Mouse (Mus musculus) limb, embryonic 12.5 days (tissue): ENCODE data around the gene Acss2. TPM values are rescaled to one million over a fixed set of nuclear protein-coding genes. Genes with fewer than 3 reads are reported as not detected.
A peak's percentile ranks its signal among the peaks of the same experiment; 100 is the strongest.
"Not testable (repeated sequence)": the region's sequence is repeated elsewhere in the genome, so short reads cannot be mapped to it uniquely, and the experiment has no call there.

ENCODE experiments used
- ATAC-seq: fragments of 200-750 bp; cut with Nextera tagmentation; 2 replicates; pipeline ENCODE4 v1.8.0; 2017; ENCODE audit warnings: low read depth, moderate TSS enrichment; ENCODE audit not compliant: insufficient number of reproducible peaks, insufficient read depth, low FRiP score, low TSS enrichment
- H3K27ac ChIP-seq: fragments of 300-500 bp; sonication (generic); 2 replicates; pipeline ENCODE4 v1.5.1; 2016; ENCODE audit warnings: mild to moderate bottlenecking, moderate library complexity
- H3K27me3 ChIP-seq: fragments of 300-500 bp; sonication (generic); 2 replicates; pipeline ENCODE4 v1.6.1; 2016; ENCODE audit warnings: mild to moderate bottlenecking, moderate library complexity
- H3K36me3 ChIP-seq: fragments of 300-500 bp; sonication (generic); 2 replicates; pipeline ENCODE4 v1.6.1; 2016; ENCODE audit warnings: mild to moderate bottlenecking, moderate library complexity
- H3K4me1 ChIP-seq: fragments of 300-500 bp; sonication (generic); replicated peaks from 2 replicates; pipeline ENCODE4 v1.6.1; 2016
- H3K4me2 ChIP-seq: fragments of 300-500 bp; sonication (generic); 2 replicates; pipeline ENCODE4 v1.6.1; 2016; ENCODE audit warnings: mild to moderate bottlenecking, moderate library complexity
- H3K4me3 ChIP-seq: fragments of 300-500 bp; sonication (generic); replicated peaks from 2 replicates; pipeline ENCODE4 v1.5.1; 2016; ENCODE audit warnings: mild to moderate bottlenecking
- H3K9ac ChIP-seq: fragments of 300-500 bp; sonication (generic); replicated peaks from 2 replicates; pipeline ENCODE4 v1.6.1; 2016; ENCODE audit warnings: mild to moderate bottlenecking, moderate library complexity
- H3K9me3 ChIP-seq: fragments of 300-500 bp; sonication (generic); 2 replicates; pipeline ENCODE4 v1.6.1; 2016; ENCODE audit warnings: mild to moderate bottlenecking, moderate library complexity
- whole genome bisulfite sequencing: fragments of 180-500 bp; shearing (Covaris S2); methylation state at CpG from one replicate; pipeline ENCODE4 v1.1.7; 2016; 5-methylcytosine and 5-hydroxymethylcytosine counted together
- polyA plus RNA-seq: library from polyadenylated mRNA; unstranded; fragments of >200 nt; fragmentation: Nextera tagmentation; extraction: Ambion mirVana; gene quantifications from 2 replicates; pipeline ENCODE4 v1.2.1, GENCODE M21; 2016

The Acss2 gene
- polyA plus RNA-seq, 1 experiment from 2014 or later, result 12.1 TPM

DNA sequence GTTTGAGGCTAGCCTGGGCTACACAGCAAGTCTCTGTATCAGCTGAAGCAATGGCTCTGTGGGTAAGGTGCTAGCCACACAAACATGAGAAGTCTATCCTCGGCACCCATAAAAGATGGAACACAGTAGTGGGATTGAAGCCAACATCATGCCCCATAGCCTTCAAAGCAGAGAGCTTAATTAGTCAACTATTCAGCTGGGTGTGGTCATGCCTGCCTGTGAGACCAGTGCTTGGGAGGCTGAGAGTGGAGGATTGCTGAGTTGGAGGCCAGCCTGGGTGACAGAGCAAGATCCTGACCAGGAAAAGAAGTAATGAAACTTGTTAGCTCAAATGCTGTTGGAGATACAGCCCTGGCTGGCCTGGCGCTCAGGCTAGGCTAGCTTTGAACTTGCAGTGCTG is 73.1 kb downstream of the Acss2 start:
- H3K9me3 ChIP-seq, result no peaks in the 10 kb centered on the region
- no peak overlapping the region for H3K9ac ChIP-seq
- 0 out of 2 replicates have a peak overlapping the region, but pooled peaks have one; percentile 69 for H3K4me2 ChIP-seq
- WGBS, result 93% methylated on average over 2 of the region's 2 CpGs
- 0 out of 2 replicates have a peak, but pooled peaks cover 6% of the 10 kb centered on the region for H3K27me3 ChIP-seq
- no peak for ATAC-seq
- peaks cover 7% of the 10 kb centered on the region; the same call in 1 of the 2 replicates for H3K4me1 ChIP-seq
- H3K36me3 ChIP-seq, result no peaks in the 10 kb centered on the region
- no peak overlapping the region for H3K27ac ChIP-seq
- no peak overlapping the region for H3K4me3 ChIP-seq

DNA sequence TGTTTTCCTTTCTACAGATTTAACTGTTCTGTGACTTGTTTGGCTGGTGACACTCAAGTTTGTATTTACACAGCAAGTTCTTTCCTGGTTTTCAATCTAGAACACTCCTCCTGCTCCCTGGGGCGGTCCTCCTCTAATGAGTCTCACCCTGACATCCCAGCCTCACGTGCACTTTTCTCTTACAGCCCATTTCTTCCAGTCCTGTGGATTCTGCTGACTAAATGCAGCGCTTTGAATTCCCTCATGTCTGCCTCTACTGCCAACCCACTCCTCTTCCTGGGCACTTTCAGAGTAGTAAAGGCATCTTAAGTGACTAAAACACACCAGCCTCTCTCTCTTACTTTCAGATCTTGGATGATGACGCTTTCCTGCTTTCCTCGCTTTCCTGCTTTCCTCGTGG is 73.9 kb downstream of the Acss2 start:
- Histone ChIP-seq H3K4me3 (peak overlapping the region; percentile 57), H3K4me1 (peaks cover 7% of the 10 kb centered on the region; the same call in 1 of the 2 replicates), H3K27me3 (0 out of 2 replicates have a peak, but pooled peaks cover 7% of the 10 kb centered on the region), H3K9ac (peak overlapping the region; percentile 74), H3K4me2 (peak overlapping the region; percentile 69), H3K27ac (peak overlapping the region; percentile 87; the same call in 1 of the 2 replicates), H3K9me3 (no peaks in the 10 kb centered on the region), H3K36me3 (no peaks in the 10 kb centered on the region)
- no peak for ATAC-seq
- WGBS, result 9% methylated on average over 6 of the region's 6 CpGs

DNA sequence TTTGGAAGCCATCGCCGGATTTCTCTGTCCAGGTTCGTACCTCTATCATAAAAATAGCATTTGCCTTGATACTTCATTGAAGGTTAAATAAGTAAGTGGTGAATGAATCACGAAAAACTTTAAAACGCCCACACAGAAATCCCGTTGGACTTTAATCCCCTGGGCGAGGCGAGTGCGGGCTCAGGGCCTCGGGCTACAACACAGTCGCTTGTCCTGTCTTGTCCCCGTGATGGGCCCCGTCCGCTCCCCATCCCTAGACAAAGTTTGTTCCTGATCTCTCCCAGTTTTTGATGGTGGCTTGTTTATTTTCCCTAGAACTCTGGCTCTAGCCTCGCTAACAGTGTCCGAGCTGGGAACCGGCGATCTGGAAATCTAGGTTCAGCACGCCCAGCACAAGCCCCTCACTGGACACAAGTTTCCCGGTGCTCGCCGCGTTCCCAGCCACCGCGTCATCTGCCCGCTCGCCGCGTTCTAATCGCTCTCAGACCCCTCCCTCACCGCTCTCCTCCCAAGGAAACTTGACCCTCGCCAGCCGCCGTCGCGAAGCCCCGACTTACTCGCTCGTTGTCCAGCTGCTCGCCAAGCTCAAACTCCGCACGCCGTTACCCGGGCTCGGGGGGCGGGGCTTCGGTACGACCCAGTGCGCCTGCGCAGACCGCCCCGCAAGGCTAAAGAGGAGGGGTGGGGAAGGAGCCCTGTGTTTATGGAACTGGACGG is 74.5 kb downstream of the Acss2 start, which contains the start of gene Gss:
Gss (minus strand) TSS at position 674 of the 717 bp plus-strand sequence.
- Histone ChIP-seq H3K9me3 (no peaks in the 10 kb centered on the region), H3K9ac (peak within 1 kb of the TSS; percentile 74), H3K27ac (peak within 1 kb of the TSS; percentile 87), H3K36me3 (no peaks in the 10 kb centered on the region), H3K4me3 (peak within 1 kb of the TSS; percentile 57), H3K27me3 (0 out of 2 replicates have a peak, but pooled peaks cover 7% of the 10 kb centered on the region), H3K4me2 (peak within 1 kb of the TSS; percentile 69), H3K4me1 (peaks cover 7% of the 10 kb centered on the region; the same call in 1 of the 2 replicates)
- WGBS, result under 1% methylated on average over 53 of the region's 53 CpGs
- ATAC-seq, result peak; percentile 86

DNA sequence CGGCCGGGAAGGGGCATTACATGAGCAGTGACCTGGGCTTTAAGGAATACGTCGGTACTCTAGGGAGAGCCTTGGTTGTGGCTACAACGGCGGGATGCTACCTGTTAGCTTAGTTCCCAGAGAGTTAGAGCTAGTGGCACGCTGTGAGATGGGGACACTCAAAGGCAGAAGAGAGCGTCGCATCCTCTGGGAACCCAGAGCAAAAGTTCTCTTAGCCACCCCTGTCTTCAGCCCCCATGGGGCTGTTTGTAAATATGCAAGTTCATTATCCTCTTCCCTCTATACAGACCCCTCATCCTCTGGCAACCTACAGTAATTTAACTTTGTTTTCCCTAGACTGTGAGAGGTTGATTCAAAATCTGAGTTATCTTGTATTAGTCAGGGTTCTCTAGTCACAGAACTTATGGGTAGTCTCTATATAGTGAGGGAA is 75.1 kb downstream of the Acss2 start:
- Histone ChIP-seq H3K4me2 (peak overlapping the region; percentile 69), H3K4me1 (peaks cover 7% of the 10 kb centered on the region; the same call in 1 of the 2 replicates), H3K4me3 (peak overlapping the region; percentile 57), H3K27ac (peak overlapping the region; percentile 66; the same call in 1 of the 2 replicates), H3K9ac (peak overlapping the region; percentile 74), H3K9me3 (no peaks in the 10 kb centered on the region), H3K27me3 (0 out of 2 replicates have a peak, but pooled peaks cover 7% of the 10 kb centered on the region), H3K36me3 (no peaks in the 10 kb centered on the region)
- WGBS, result 1% methylated on average over 9 of the region's 9 CpGs
- ATAC-seq, result no peak; the same call in 1 of the 2 replicates

DNA sequence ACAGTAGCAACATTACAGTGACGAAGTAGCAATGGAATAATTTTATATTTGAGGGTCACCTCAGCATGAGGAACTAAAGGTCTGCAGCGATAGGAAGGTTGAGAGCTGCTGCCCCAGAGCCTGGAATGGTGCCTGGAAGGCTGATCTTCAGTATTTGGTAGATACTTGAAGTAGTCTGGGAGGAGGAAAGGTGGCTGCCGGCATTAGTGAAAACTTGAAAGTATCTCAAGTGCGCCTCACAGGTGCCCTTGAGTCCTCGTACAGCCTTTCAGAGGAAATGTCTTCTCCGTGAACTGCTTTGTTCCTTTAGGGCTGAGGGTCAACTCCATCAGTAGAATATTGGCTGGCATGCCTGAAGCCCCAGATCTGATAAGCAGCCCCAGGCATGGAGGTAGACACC is 77.8 kb downstream of the Acss2 start:
- Histone ChIP-seq H3K27ac (no peak overlapping the region), H3K27me3 (0 out of 2 replicates have a peak, but pooled peaks cover 7% of the 10 kb centered on the region), H3K9me3 (no peaks in the 10 kb centered on the region), H3K4me2 (no peak overlapping the region), H3K9ac (no peak overlapping the region), H3K4me1 (peaks cover 7% of the 10 kb centered on the region; the same call in 1 of the 2 replicates), H3K4me3 (no peak overlapping the region), H3K36me3 (no peaks in the 10 kb centered on the region)
- WGBS, result 73% methylated on average over 6 of the region's 6 CpGs
- ATAC-seq, result no peak

DNA sequence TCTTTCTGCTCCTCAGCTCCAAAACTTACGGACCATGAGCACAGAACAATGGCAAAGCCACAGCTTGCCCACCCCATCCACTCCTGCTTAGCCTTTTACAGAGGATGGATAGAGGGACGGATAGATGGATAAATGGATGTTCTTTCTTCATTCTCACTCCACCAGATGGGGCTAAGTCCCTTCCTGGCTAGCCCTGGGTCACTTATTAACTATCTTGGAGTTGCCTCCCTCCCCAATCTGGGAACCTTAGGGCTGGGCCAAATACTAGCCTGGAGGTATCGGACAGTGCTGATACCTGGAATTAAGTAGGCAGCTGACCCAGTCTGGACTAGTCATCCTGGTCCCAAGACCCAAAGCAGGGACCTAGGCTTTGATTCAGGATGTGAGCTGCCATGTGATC is 86.0 kb downstream of the Acss2 start:
- peaks cover 4% of the 10 kb centered on the region; the same call in 1 of the 2 replicates for H3K4me1 ChIP-seq
- H3K36me3 ChIP-seq, result no peaks in the 10 kb centered on the region
- no peak overlapping the region for H3K4me2 ChIP-seq
- 76% methylated on average over 3 of the region's 3 CpGs for WGBS
- 0 out of 2 replicates have a peak, but pooled peaks cover 4% of the 10 kb centered on the region for H3K27me3 ChIP-seq
- ATAC-seq, result no peak
- H3K27ac ChIP-seq, result no peak overlapping the region
- H3K9me3 ChIP-seq, result no peaks in the 10 kb centered on the region
- no peak overlapping the region for H3K9ac ChIP-seq
- H3K4me3 ChIP-seq, result no peak overlapping the region

DNA sequence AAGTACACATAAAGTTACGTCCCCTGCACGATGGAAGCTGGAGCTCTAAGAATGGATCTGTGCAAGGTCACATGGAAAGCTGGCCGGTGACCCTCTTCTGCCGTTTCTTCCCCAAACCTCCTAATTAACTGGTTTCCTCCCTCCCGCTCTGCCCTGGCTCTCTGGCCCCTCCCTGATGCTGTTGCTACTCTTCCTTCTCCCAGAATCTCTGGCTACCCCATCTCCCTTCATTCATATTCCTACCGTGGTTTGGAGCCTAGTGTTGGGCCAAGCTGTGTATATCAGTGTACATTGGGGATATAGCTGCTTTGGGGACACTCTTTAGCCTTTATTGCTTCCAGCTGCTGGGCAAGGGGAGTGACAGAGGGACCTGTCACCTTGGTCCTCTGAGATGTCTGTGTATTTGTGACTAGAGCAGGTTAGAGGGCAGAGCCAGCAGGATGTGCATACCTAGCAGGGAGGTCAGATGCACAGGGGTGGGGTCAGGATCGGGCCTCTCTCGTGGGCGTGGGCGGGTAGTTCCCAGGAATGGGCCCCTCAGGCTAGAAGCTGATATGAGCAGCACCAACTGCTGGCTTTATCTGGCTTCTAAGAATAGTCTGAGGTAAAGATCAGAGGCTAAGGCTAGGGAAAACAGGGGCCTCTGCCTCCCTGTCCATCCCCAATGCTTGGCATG is 87.0 kb downstream of the Acss2 start:
- WGBS, result 35% methylated on average over 10 of the region's 10 CpGs

DNA sequence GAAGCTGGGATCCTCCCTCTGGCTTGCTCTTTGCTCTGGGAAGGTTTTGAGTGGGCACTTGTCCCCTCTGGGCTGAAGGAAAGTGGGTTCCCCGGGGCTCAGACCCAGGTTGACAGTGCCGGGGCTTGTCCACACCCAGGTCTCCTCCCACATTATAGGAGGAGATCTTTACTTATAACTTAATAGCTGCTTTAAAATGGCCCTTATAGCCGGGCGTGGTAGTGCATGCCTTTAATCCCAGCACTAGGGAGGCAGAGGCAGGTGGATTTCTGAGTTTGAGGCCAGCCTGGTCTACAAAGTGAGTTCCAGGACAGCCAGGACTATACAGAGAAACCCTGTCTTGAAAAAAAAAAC is 87.5 kb downstream of the Acss2 start:
- 78% methylated on average over 4 of the region's 4 CpGs for WGBS
- H3K4me1 ChIP-seq, H3K4me2 ChIP-seq, H3K9me3 ChIP-seq, H3K9ac ChIP-seq, H3K27me3 ChIP-seq, ATAC-seq, H3K27ac ChIP-seq, H3K36me3 ChIP-seq, H3K4me3 ChIP-seq: not testable (repeated sequence)

More for the DNA sequence above, 87.0 kb downstream of the Acss2 start:
- Histone ChIP-seq H3K9ac (no peak overlapping the region), H3K4me1 (peaks cover 4% of the 10 kb centered on the region; the same call in 1 of the 2 replicates), H3K9me3 (no peaks in the 10 kb centered on the region), H3K36me3 (no peaks in the 10 kb centered on the region), H3K4me2 (no peak overlapping the region), H3K27me3 (0 out of 2 replicates have a peak, but pooled peaks cover 4% of the 10 kb centered on the region), H3K27ac (no peak overlapping the region), H3K4me3 (no peak overlapping the region)
- ATAC-seq, result no peak

DNA sequence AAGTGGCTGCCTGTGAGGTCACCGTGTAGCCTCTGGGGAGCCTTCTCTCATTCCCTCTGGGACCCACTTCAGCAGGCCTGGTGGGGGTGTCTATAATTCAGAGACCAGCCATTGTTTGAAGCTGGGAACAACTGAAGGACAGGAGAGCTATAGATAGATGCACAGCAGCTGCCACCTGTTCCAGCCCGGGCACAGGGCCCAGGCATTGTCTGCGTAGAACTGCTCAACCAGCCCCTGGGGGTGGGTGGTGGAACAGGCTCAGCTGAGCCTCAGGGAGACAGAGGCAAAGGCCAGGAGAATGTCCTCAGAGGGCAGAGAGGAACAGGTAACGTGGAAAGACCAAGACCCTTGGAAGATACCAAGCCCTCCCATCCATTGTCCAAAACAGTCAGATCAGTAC is 88.6 kb downstream of the Acss2 start:
- no peak for ATAC-seq
- H3K4me3 ChIP-seq, result no peak overlapping the region
- H3K4me1 ChIP-seq, result peaks cover 4% of the 10 kb centered on the region; the same call in 1 of the 2 replicates
- 81% methylated on average over 4 of the region's 4 CpGs for WGBS
- no peak overlapping the region for H3K27ac ChIP-seq
- H3K9me3 ChIP-seq, result no peaks in the 10 kb centered on the region
- no peaks in the 10 kb centered on the region for H3K36me3 ChIP-seq
- H3K27me3 ChIP-seq, result 0 out of 2 replicates have a peak, but pooled peaks cover 4% of the 10 kb centered on the region
- H3K9ac ChIP-seq, result no peak overlapping the region
- no peak overlapping the region for H3K4me2 ChIP-seq

DNA sequence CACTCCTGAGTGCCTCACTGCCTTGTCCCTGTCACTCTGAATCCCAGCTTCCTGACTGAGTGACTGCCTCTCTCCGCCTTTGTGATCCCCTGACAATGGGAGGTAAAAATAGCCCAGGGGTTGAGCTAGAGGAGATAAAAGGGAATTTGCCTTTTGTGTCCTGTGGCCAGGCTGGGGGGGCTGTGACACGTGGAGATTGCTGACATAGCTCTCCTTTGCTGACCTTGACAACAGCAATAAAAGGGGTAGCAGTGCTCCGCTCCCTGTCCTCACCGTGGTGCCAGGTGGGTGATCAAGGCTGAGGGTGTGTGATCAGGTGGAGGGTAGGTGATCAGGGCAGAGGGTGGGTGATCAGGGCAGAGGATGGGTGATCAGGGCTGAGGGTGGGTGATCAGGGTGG is 93.2 kb downstream of the Acss2 start, which contains the start of gene Myh7b:
Myh7b (plus strand) TSS at position 235 of the 400 bp plus-strand sequence.
- no peak within 1 kb of the TSS for H3K4me3 ChIP-seq
- no peaks in the 10 kb centered on the region for H3K36me3 ChIP-seq
- no peaks in the 10 kb centered on the region for H3K9me3 ChIP-seq
- H3K4me1 ChIP-seq, result 0 out of 2 replicates have a peak, but pooled peaks cover 5% of the 10 kb centered on the region
- H3K27ac ChIP-seq, result no peak within 1 kb of the TSS
- peaks cover 19% of the 10 kb centered on the region for H3K27me3 ChIP-seq
- no peak within 1 kb of the TSS for H3K4me2 ChIP-seq
- no peak for ATAC-seq
- WGBS, result 49% methylated on average over 4 of the region's 4 CpGs
- H3K9ac ChIP-seq, result no peak within 1 kb of the TSS
